17 mouse cellular contexts compared by ENCODE assay signal in the genomic region with DNA sequence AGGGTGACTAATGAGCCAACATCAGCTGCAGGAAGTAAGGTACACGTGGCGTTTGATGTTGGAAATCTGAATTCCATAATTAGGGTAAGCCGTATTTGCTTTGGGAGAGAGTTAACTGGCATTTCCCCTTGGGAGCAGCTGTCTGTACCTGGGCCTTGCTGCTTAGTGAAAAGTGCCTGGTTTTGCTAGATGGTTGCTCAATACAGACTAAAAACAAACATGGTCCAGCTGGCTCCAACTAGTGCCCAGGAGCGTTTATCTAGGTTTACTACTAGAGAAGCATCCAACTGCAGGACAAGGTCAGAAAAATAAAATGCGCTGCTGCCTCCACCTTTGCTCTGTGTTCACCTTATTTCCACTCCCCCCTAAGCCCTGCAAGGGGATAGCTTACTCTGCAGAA. TPM values are rescaled to one million over a fixed set of nuclear protein-coding genes. Genes with fewer than 3 reads are reported as not detected.
DNase-seq lines count a peak whose midpoint lies in the region; TF ChIP-seq lines count a peak whose summit lies in the region.
"Had no signal": no experiment of that assay in that cellular context is flagged by ENCODE, and none has a peak within 500 bp of the region (broad histone marks: within the 10 kb centered on the region; RNA-seq: fewer than 3 reads in every experiment).

No protein-coding gene starts in this region.

- no peak for TF ChIP-seq POLR2A in kidney, adult 2 months (IDR thresholded peaks at IDR 0.05; ENCODE audit: low read depth, low read length)

- no peak overlapping the region for H3K27ac ChIP-seq in kidney, adult 2 months (ENCODE audit: insufficient read depth, low read depth, low read length)
- H3K27ac ChIP-seq: embryonic facial prominence, embryonic 13.5 days; hindbrain, embryonic 14.5 days; kidney, embryonic 15.5 days had no signal

- intact Hi-C loops in heart, postnatal 25 days (cut with DNase I): no loop called here
- intact Hi-C loops in gastrocnemius, postnatal 36 days (cut with DNase I): no loop called here

- no peaks in the 10 kb centered on the region for H3K27me3 ChIP-seq in kidney, adult 2 months (replicated peaks; ENCODE audit: control insufficient read depth, insufficient read depth, low read length)
- H3K27me3 ChIP-seq: embryonic facial prominence, embryonic 13.5 days; kidney, embryonic 15.5 days had no signal

- DNase-seq in heart, adult 18-20 months: peak; percentile 42 to 44
- DNase-seq in heart, postnatal 25 days (ENCODE audit: low spot score): no peak
- peak; percentile 25 for DNase-seq in kidney, adult 2 months
- DNase-seq in kidney, postnatal 14 days: no peak
- peak; percentile 15 for DNase-seq in NIH3T3 (ENCODE audit: low read depth)
- DNase-seq in gonadal fat pad, adult 2 months (ENCODE audit: low read depth): peak; percentile 92
- DNase-seq in gastrocnemius, postnatal 36 days: no peak
- DNase-seq: cerebellum, adult 11-12 months; cerebellum, postnatal 14 days; heart, postnatal 14 days; layer of hippocampus, adult 9-11 months; lung, adult 2 months; midbrain, embryonic 14.5 days had no signal

- H3K36me3 ChIP-seq in kidney, adult 2 months (ENCODE audit: control insufficient read depth, insufficient read depth, low read length): no peaks in the 10 kb centered on the region
- H3K36me3 ChIP-seq: embryonic facial prominence, embryonic 13.5 days; kidney, embryonic 15.5 days had no signal

- WGBS in kidney, adult 2 months: 39% methylated on average over 5 of the region's 5 CpGs

- H3K4me1 ChIP-seq in kidney, adult 2 months (ENCODE audit: control insufficient read depth, insufficient read depth, low read length): peaks cover 9% of the 10 kb centered on the region; the same call in 1 of the 2 replicates
- H3K4me1 ChIP-seq: kidney, embryonic 15.5 days; megakaryocyte, embryonic 14.5 days had no signal

- TF ChIP-seq CTCF in kidney, adult 2 months (conservative IDR thresholded peaks at IDR 0.05; ENCODE audit: insufficient read depth, insufficient read length, low read depth, low read length): no peak

- no peak overlapping the region for H3K4me3 ChIP-seq in kidney, adult 2 months (ENCODE audit: insufficient read depth, low read depth, low read length)
- H3K4me3 ChIP-seq: embryonic facial prominence, embryonic 13.5 days; kidney, embryonic 15.5 days; megakaryocyte, embryonic 14.5 days had no signal

RNA-seq across cellular contexts. Expression of gene Papss2, which starts 45.1 kb away (rescaled TPM):
- 10 to 100 TPM; 13.1 to 15.2 TPM for total RNA-seq in heart, adult 18-20 months (2021)
- 10 to 100 TPM; 12.3 to 14.9 TPM for total RNA-seq in heart, postnatal 25 days (2021)
- 129 and 168 TPM in 2 replicates for polyA plus RNA-seq in kidney, adult 2 months (2012; rRNA removed)
- polyA plus RNA-seq in gonadal fat pad, adult 2 months (2012; rRNA removed): 12.1 and 12.4 TPM in 2 replicates
- 1 to 10 TPM; 4.4 to 5.3 TPM for total RNA-seq in gastrocnemius, postnatal 36 days (2021)

Comparison
In these comparisons a context has a peak if more than half of its experiments do, and no peak if none do; other contexts are left out.
1. DNase-seq: peak in heart, adult 18-20 months (2 of 2), kidney, adult 2 months (single experiment), NIH3T3 (single experiment) and gonadal fat pad, adult 2 months (single experiment); none in heart, postnatal 25 days (single experiment), kidney, postnatal 14 days (single experiment) and gastrocnemius, postnatal 36 days (0 of 2).